Mouse (Mus musculus) megakaryocyte progenitor cell, adult 5-6 weeks (primary cell): ENCODE measurements around the gene Pigk. TPM values are rescaled to one million over a fixed set of nuclear protein-coding genes. Genes with fewer than 3 reads are reported as not detected.

Experiments
- ATAC-seq: replicated peaks from 2 replicates; pipeline ENCODE4 v1.8.0; 2016; ENCODE audit warnings: mild to moderate bottlenecking, moderate TSS enrichment, inconsistent platforms; ENCODE audit not compliant: poor library complexity
- total RNA-seq, 2 experiments: library from RNA; stranded (forward) in 1 of 2; stranded (reverse) in 1 of 2; fragments of 157-497, 149-512 nt in 1 of 2; fragments of 200-1000 nt in 1 of 2; gene quantifications; 2 replicates each; pipeline versions ENCODE4 v1.2.3 to v1.2.4; 2015 to 2017

The Pigk gene
- total RNA-seq, 2 experiments from 2014 or later = 49.9 to 50.9 TPM

GRCm38 (mm10) chr3:152724446-152724845, 10.5 kb downstream of the Pigk start:
- ATAC-seq = no peak

- no peak for ATAC-seq
Observed at GRCm38 (mm10) chr3:152728238-152728637, 14.3 kb downstream of the Pigk start.

GRCm38 (mm10) chr3:152733011-152733410, 19.1 kb downstream of the Pigk start:
- ATAC-seq = no peak

GRCm38 (mm10) chr3:152733513-152733912, 19.6 kb downstream of the Pigk start:
- ATAC-seq = no peak

- peak; percentile 76 for ATAC-seq
Observed at GRCm38 (mm10) chr3:152734100-152734499, 20.2 kb downstream of the Pigk start.

GRCm38 (mm10) chr3:152735601-152736250, 21.8 kb downstream of the Pigk start:
- ATAC-seq = no peak

- no peak for ATAC-seq
Observed at GRCm38 (mm10) chr3:152744301-152744700, 30.4 kb downstream of the Pigk start.

GRCm38 (mm10) chr3:152745611-152746010, 31.7 kb downstream of the Pigk start:
- ATAC-seq = no peak

- peak; percentile 56 for ATAC-seq
Observed at GRCm38 (mm10) chr3:152749461-152749871, 35.6 kb downstream of the Pigk start.

GRCm38 (mm10) chr3:152749881-152750280, 36.0 kb downstream of the Pigk start:
- ATAC-seq = peak; percentile 82

- ATAC-seq = no peak
Observed at GRCm38 (mm10) chr3:152752911-152753310, 39.0 kb downstream of the Pigk start.

GRCm38 (mm10) chr3:152753345-152753744, 39.4 kb downstream of the Pigk start:
- no peak for ATAC-seq

GRCm38 (mm10) chr3:152753920-152754764, 40.2 kb downstream of the Pigk start:
- ATAC-seq = no peak

GRCm38 (mm10) chr3:152755515-152755914, 41.6 kb downstream of the Pigk start:
- ATAC-seq = peak; percentile 58

GRCm38 (mm10) chr3:152756896-152757295, 43.0 kb downstream of the Pigk start:
- ATAC-seq = no peak

- peak; percentile 76 for ATAC-seq
Observed at GRCm38 (mm10) chr3:152757464-152758393, 43.8 kb downstream of the Pigk start.

GRCm38 (mm10) chr3:152758500-152759032, 44.7 kb downstream of the Pigk start:
- ATAC-seq = no peak

GRCm38 (mm10) chr3:152761116-152761515, 47.2 kb downstream of the Pigk start:
- ATAC-seq = no peak

GRCm38 (mm10) chr3:152761661-152762060, 47.8 kb downstream of the Pigk start:
- no peak for ATAC-seq

- ATAC-seq = no peak
Observed at GRCm38 (mm10) chr3:152762302-152762701, 48.4 kb downstream of the Pigk start.
